Mouse (Mus musculus) right cerebral cortex, postnatal 10 days (tissue): ENCODE measurements at regions not wholly inside any gene's neighbourhood (a gene's known extent, or its start where the extent isn't known, plus 50 kb on each side); places are given as distances from the start of the nearest gene placed in this dataset.
"Not testable (repeated sequence)": the region's sequence is repeated elsewhere in the genome, so short reads cannot be mapped to it uniquely, and the experiment has no call there.

Source experiments
- DNase-seq, 2 experiments: peaks; one replicate each; pipeline ENCODE4 v3.0.0; 2021; ENCODE audit warnings: low spot score in 2 of 2

- peak; percentile 78 for DNase-seq
Measured at GRCm38 (mm10) chr9:25655767-25656513, 174.6 kb downstream of the Eepd1 start.

DNA sequence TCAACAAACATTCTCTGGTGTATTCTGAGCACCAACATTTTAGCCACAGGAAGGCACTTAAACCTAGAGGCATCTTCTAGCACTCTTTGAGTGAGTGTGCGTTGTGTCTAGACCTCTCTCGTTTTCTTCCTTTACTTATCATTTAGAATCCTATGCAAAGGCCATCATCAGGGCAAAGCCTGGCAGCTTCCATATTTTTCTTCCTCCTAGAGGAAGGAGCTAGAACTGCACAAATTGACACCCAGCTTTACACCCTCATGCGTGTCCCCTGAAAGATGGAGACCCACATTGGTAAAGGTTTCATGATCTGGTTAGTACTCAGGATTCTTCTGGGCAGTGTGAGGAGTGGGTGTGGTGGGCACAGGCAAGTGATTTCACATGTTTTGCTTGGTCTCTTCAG, 175.2 kb downstream of the Eepd1 start:
- DNase-seq = no peak

GRCm38 (mm10) chr9:25683635-25684333, 202.4 kb downstream of the Eepd1 start:
- no peak for DNase-seq

- peak; percentile 72 to 74 for DNase-seq
Measured at GRCm38 (mm10) chr9:25693632-25694031, 212.3 kb downstream of the Eepd1 start.

DNA sequence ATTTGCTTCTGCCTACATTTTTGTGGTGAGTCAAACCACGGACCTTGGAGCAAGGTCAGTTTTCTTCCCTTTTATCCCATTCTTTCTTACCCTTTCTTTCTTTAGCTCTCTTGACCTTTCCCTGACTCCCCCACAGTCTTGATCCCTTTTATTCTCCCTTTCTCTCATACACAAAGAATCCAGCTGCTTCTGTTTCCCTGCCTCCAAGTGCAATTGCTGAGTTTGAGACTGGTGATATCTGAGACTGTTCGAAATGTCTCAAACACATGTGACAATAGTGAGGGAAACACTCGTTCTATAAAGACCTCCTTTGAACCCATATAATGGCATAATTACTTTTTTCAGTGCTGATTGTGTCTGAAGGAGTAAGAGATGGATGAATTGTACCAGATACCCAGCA, 213.7 kb downstream of the Eepd1 start:
- no peak for DNase-seq

DNA sequence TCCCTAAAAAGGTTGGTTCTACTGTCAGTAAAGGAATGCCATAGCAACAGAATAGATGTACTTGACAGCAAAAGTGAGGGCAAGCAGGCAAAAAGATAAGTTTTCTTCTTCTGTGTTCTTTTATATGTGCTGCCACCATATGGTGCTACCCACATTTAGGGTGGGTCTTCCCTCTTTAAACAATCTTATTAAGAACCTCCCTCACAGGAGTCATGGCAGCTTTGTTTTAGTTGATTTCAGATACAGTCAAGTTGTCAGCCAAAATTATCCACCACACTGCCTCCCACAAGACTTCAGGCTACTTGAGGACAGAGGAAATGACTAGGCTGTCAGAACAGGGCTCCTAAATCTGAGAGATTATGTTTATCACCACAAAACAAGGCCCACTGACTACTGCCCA, 232.3 kb downstream of the Eepd1 start:
- peak; percentile 19 to 53 for DNase-seq

GRCm38 (mm10) chr9:25744162-25744561, 262.8 kb downstream of the Eepd1 start:
- DNase-seq = no peak

DNA sequence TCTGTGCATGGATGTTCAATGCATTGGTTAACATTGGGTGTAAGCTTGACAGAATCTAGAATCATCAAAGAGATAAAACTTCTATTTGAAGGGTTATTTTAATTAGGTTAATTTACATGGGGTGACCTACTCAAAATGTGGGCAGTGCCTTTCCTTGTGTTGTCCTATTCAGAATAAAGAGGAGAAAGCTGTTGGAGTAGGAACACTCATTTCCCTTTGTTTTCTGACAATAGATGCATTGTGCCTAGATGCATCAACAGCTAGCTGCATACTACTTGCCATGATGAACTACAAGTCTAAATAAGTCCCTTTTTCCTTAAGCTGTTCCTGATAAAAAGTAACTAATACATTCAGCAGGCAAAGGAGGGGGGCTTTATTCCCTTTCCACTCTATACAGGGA, 269.8 kb downstream of the Eepd1 start:
- no peak for DNase-seq

GRCm38 (mm10) chr9:25773899-25774298, 292.6 kb downstream of the Eepd1 start:
- DNase-seq = no peak

GRCm38 (mm10) chr9:25782631-25783030, 301.3 kb downstream of the Eepd1 start:
- DNase-seq = no peak

- DNase-seq = peak in 1 of 2 experiments; percentile 23
Measured at GRCm38 (mm10) chr9:25795142-25795910, 314.0 kb downstream of the Eepd1 start.

GRCm38 (mm10) chr9:25809562-25809961, 328.2 kb downstream of the Eepd1 start:
- no peak for DNase-seq

GRCm38 (mm10) chr9:25833295-25833694, 351.9 kb downstream of the Eepd1 start:
- no peak for DNase-seq

DNA sequence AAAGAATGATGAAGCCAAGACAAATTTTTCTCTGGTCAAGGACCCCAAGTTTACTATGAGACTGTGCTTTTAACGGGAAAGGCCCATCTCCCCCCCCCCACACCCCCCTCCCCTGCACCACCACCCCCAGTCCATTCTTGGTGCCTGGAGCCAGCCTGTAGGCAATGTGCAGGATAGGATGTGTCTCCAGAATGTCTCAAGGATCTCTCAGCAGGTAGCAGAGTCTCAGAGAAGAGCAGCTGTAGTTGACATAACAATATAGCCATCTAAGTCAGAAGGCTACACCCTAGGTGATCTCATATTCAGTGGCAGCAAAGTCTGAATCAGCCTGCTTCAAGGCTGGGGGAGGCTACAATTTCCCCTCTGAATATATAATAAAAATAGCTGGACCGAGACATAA, 368.6 kb downstream of the Eepd1 start:
- not testable (repeated sequence) for DNase-seq

DNA sequence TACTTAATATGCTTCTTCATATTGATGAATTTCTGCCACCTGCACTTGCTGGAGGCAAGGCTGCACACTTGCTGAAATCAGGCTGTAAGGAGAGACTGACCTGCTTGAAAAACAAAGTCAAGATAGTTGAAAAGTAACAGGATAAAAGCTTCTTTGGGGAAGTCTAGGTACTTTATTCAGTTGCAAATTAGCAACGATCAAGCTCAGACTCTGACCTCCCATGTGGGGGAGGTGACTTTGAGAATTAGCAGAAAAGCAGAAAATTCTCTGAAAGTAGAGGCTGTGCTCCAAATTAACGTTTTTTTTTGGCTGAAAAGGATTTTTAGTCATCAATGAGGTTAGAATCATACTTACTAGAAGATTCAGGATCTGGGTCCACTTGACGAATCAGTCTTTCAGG, 369.3 kb downstream of the Eepd1 start:
- DNase-seq = not testable (repeated sequence)

DNA sequence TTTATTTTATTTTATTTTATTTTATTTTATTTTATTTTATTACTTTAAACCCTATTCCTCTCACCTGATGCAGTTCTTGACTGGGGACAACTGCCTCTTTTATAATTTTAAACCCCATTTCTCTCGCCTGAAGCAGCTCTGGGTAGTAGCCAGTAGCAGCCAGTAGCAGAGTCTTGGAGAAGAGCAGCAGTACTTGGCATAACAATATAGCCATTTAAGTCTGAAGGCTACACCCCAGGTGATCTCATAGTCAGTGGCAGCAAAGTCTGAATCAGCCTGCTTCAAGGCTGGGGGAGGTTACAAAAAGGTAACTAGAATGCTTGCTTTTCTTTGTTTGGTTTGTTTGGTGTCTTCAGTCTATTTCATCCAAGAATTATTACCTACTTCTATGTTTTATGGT, 373.2 kb downstream of the Eepd1 start:
- DNase-seq = no peak

GRCm38 (mm10) chr9:25870260-25870659, 388.9 kb downstream of the Eepd1 start:
- DNase-seq = no peak

- peak; percentile 20 to 27 for DNase-seq
Measured at GRCm38 (mm10) chr9:25896333-25896905, 415.1 kb downstream of the Eepd1 start.
